Mouse (Mus musculus): Measurements from ENCODE around the gene Dusp9. TPM values are rescaled to one million over a fixed set of nuclear protein-coding genes. Genes with fewer than 3 reads are reported as not detected.

The Dusp9 gene
- polyA plus RNA-seq, 1 experiment from 2014 or later: 6.6 TPM

GRCm38 (mm10) chrX:73676668-73677067 is 37.4 kb downstream of the Dusp9 start:
- no peak overlapping the region for H3K9ac ChIP-seq
- ATAC-seq (ENCODE audit: insufficient read depth) (no peak), DNase-seq (no peak)
- no peak for TF ChIP-seq CTCF (IDR thresholded peaks at IDR 0.05; ENCODE audit: low read depth)
- WGBS: 96% methylated on average over 4 of the region's 4 CpGs
- H3K4me3 ChIP-seq (ENCODE audit: low read depth, low read length): no peak overlapping the region
- H3K4me1 ChIP-seq (ENCODE audit: insufficient read depth): no peaks in the 10 kb centered on the region
- no peaks in the 10 kb centered on the region for H3K27me3 ChIP-seq (ENCODE audit: insufficient read depth, low read length)
- peaks cover 31% of the 10 kb centered on the region for H3K36me3 ChIP-seq (ENCODE audit: insufficient read depth)
- no peaks in the 10 kb centered on the region for H3K9me3 ChIP-seq (ENCODE audit: low read depth, low read length)
- no peak overlapping the region for H3K4me2 ChIP-seq
- H3K27ac ChIP-seq (ENCODE audit: low read depth): no peak overlapping the region

- WGBS: 88% methylated on average over 2 of the region's 2 CpGs
- TF ChIP-seq CTCF (IDR thresholded peaks at IDR 0.05; ENCODE audit: low read depth): no peak
- Histone ChIP-seq H3K4me2 (no peak overlapping the region), H3K4me3 (ENCODE audit: low read depth, low read length) (no peak overlapping the region), H3K27me3 (ENCODE audit: insufficient read depth, low read length) (no peaks in the 10 kb centered on the region), H3K27ac (ENCODE audit: low read depth) (no peak overlapping the region), H3K9ac (no peak overlapping the region), H3K9me3 (ENCODE audit: low read depth, low read length) (no peaks in the 10 kb centered on the region), H3K4me1 (ENCODE audit: insufficient read depth) (no peaks in the 10 kb centered on the region), H3K36me3 (ENCODE audit: insufficient read depth) (peaks cover 65% of the 10 kb centered on the region)
- ATAC-seq (ENCODE audit: insufficient read depth) (no peak), DNase-seq (no peak)
Observed at GRCm38 (mm10) chrX:73684156-73684555, 44.9 kb downstream of the Dusp9 start.

GRCm38 (mm10) chrX:73684978-73685377 is 45.8 kb downstream of the Dusp9 start:
- Histone ChIP-seq H3K27ac (ENCODE audit: low read depth) (no peak overlapping the region), H3K9ac (no peak overlapping the region), H3K36me3 (ENCODE audit: insufficient read depth) (peaks cover 64% of the 10 kb centered on the region), H3K9me3 (ENCODE audit: low read depth, low read length) (no peaks in the 10 kb centered on the region), H3K27me3 (ENCODE audit: insufficient read depth, low read length) (no peaks in the 10 kb centered on the region), H3K4me1 (ENCODE audit: insufficient read depth) (no peaks in the 10 kb centered on the region), H3K4me2 (no peak overlapping the region), H3K4me3 (ENCODE audit: low read depth, low read length) (no peak overlapping the region)
- DNase-seq (no peak), ATAC-seq (ENCODE audit: insufficient read depth) (no peak)
- TF ChIP-seq CTCF (IDR thresholded peaks at IDR 0.05; ENCODE audit: low read depth): no peak

- peaks cover 59% of the 10 kb centered on the region; the same call in 1 of the 2 replicates for H3K36me3 ChIP-seq (ENCODE audit: insufficient read depth)
- no peak overlapping the region for H3K9ac ChIP-seq
- no peaks in the 10 kb centered on the region for H3K27me3 ChIP-seq (ENCODE audit: insufficient read depth, low read length)
- DNase-seq (no peak), ATAC-seq (ENCODE audit: insufficient read depth) (no peak)
- H3K4me2 ChIP-seq: no peak overlapping the region
- H3K4me3 ChIP-seq (ENCODE audit: low read depth, low read length): no peak overlapping the region
- no peak overlapping the region for H3K27ac ChIP-seq (ENCODE audit: low read depth)
- WGBS: 72% methylated on average over 3 of the region's 3 CpGs
- TF ChIP-seq CTCF (IDR thresholded peaks at IDR 0.05; ENCODE audit: low read depth): no peak
- H3K4me1 ChIP-seq (ENCODE audit: insufficient read depth): no peaks in the 10 kb centered on the region
- H3K9me3 ChIP-seq (ENCODE audit: low read depth, low read length): no peaks in the 10 kb centered on the region
Observed at GRCm38 (mm10) chrX:73685629-73686028, 46.4 kb downstream of the Dusp9 start.

- H3K36me3 ChIP-seq (ENCODE audit: insufficient read depth): peaks cover 42% of the 10 kb centered on the region; the same call in 1 of the 2 replicates
- H3K9ac ChIP-seq: no peak overlapping the region
- no peak overlapping the region for H3K4me3 ChIP-seq (ENCODE audit: low read depth, low read length)
- no peak overlapping the region for H3K27ac ChIP-seq (ENCODE audit: low read depth)
- WGBS: 63% methylated on average over 5 of the region's 5 CpGs
- peak; percentile 64 for DNase-seq
- peak; percentile 63; the same call in 1 of the 2 replicates for ATAC-seq (ENCODE audit: insufficient read depth)
- TF ChIP-seq CTCF (IDR thresholded peaks at IDR 0.05; ENCODE audit: low read depth): peak; percentile 71
- H3K27me3 ChIP-seq (ENCODE audit: insufficient read depth, low read length): no peaks in the 10 kb centered on the region
- H3K4me2 ChIP-seq: no peak overlapping the region
- H3K4me1 ChIP-seq (ENCODE audit: insufficient read depth): no peaks in the 10 kb centered on the region
- H3K9me3 ChIP-seq (ENCODE audit: low read depth, low read length): no peaks in the 10 kb centered on the region
Observed at GRCm38 (mm10) chrX:73690917-73691629, 51.9 kb downstream of the Dusp9 start.

Other genes starting within 250 kb of the Dusp9 start
- not detected in 2 replicates for gene Gm18336, start 240.7 kb upstream of the Dusp9 start, polyA plus RNA-seq (2014; fragmentation: Nextera tagmentation; extraction: Ambion mirVana)
- gene Zfp92, start 228.3 kb upstream of the Dusp9 start, polyA plus RNA-seq (2014; fragmentation: Nextera tagmentation; extraction: Ambion mirVana): 0.05 and 0.14 TPM in 2 replicates
- gene Trex2, start 204.1 kb upstream of the Dusp9 start, polyA plus RNA-seq (2014; fragmentation: Nextera tagmentation; extraction: Ambion mirVana): 0.18 TPM in 1 of 2 replicates, not detected in the other
- 68.8 and 76.3 TPM in 2 replicates for gene Haus7, start 180.4 kb upstream of the Dusp9 start, polyA plus RNA-seq (2014; fragmentation: Nextera tagmentation; extraction: Ambion mirVana)
- gene Bgn, start 155.8 kb upstream of the Dusp9 start, polyA plus RNA-seq (2014; fragmentation: Nextera tagmentation; extraction: Ambion mirVana): 192 and 196 TPM in 2 replicates
- gene Atp2b3, start 136.3 kb upstream of the Dusp9 start, polyA plus RNA-seq (2014; fragmentation: Nextera tagmentation; extraction: Ambion mirVana): 0.05 TPM in 1 of 2 replicates, not detected in the other
- 12.0 and 14.0 TPM in 2 replicates for gene Pnck, start 20.7 kb downstream of the Dusp9 start, polyA plus RNA-seq (2014; fragmentation: Nextera tagmentation; extraction: Ambion mirVana)
- gene Slc6a8, start 33.7 kb downstream of the Dusp9 start, polyA plus RNA-seq (2014; fragmentation: Nextera tagmentation; extraction: Ambion mirVana): 7.4 and 10.6 TPM in 2 replicates
- 235 and 244 TPM in 2 replicates for gene Bcap31, start 76.8 kb downstream of the Dusp9 start, polyA plus RNA-seq (2014; fragmentation: Nextera tagmentation; extraction: Ambion mirVana)
- gene Abcd1, start 77.2 kb downstream of the Dusp9 start, polyA plus RNA-seq (2014; fragmentation: Nextera tagmentation; extraction: Ambion mirVana): 15.5 and 15.6 TPM in 2 replicates
- gene Plxnb3, start 117.7 kb downstream of the Dusp9 start, polyA plus RNA-seq (2014; fragmentation: Nextera tagmentation; extraction: Ambion mirVana): 0.32 and 0.42 TPM in 2 replicates
- gene Srpk3, start 135.0 kb downstream of the Dusp9 start, polyA plus RNA-seq (2014; fragmentation: Nextera tagmentation; extraction: Ambion mirVana): 1.2 and 2.1 TPM in 2 replicates
- gene Idh3g, start 147.5 kb downstream of the Dusp9 start, polyA plus RNA-seq (2014; fragmentation: Nextera tagmentation; extraction: Ambion mirVana): 210 and 219 TPM in 2 replicates
- 187 and 199 TPM in 2 replicates for gene Ssr4, start 147.6 kb downstream of the Dusp9 start, polyA plus RNA-seq (2014; fragmentation: Nextera tagmentation; extraction: Ambion mirVana)
- gene Pdzd4, start 185.6 kb downstream of the Dusp9 start, polyA plus RNA-seq (2014; fragmentation: Nextera tagmentation; extraction: Ambion mirVana): 0.99 and 1.3 TPM in 2 replicates